Mouse (Mus musculus) lung, adult 2 months (tissue): ENCODE measurements at regions not wholly inside any gene's neighbourhood (a gene's known extent, or its start where the extent isn't known, plus 50 kb on each side); places are given as distances from the start of the nearest gene placed in this dataset.

Source experiments
- CTCF ChIP-seq: fragments of 200-500 bp; IDR thresholded peaks from 2 replicates; pipeline ENCODE4 v1.5.1; 2011; ENCODE audit warnings: mild to moderate bottlenecking, low read length, control low read depth; ENCODE audit not compliant: insufficient read depth
- POLR2A ChIP-seq: fragments of 200-500 bp; IDR thresholded peaks from 2 replicates; pipeline ENCODE4 v1.6.1; 2011; ENCODE audit warnings: low read depth, mild to moderate bottlenecking, control low read depth, low read length, borderline replicate concordance; ENCODE audit errors: extremely low read depth

DNA sequence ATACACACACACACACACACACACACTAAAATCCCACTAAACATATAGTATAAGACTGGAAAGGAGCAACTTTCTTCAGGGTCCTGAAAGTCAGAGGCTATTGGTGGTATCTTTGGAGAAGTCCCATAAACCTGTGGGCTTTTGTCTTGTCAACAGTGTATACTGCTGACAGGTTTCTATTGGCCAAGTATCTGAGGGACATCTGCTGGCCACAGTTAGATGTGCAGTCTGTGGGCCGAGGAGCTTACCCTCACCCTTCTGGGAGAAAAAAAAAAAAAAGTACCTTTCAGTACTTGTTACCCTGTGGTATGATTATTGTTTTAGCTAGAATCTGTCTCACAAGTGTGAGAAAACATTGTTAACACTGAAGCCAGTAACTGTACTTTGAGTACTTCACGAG, 76.1 kb upstream of the Fam240b start:
- no peak for TF ChIP-seq POLR2A
- peak; percentile 30; the same call in 1 of the 2 replicates for TF ChIP-seq CTCF
